Mouse (Mus musculus) telencephalon, adult 2 months (tissue): ENCODE data around the gene Tm6sf2.
"Not testable (repeated sequence)": the region's sequence is repeated elsewhere in the genome, so short reads cannot be mapped to it uniquely, and the experiment has no call there.

Experiments used
- DNase-seq: peaks from one replicate; pipeline ENCODE4 v3.0.0-alpha.2; 2011; ENCODE audit warnings: low read depth, low spot score

Gene Tm6sf2

GRCm38 (mm10) chr8:70072441-70073069, at the start of gene Tm6sf2:
TSS of gene Tm6sf2 (plus strand) at chr8:70072924.
- no peak for DNase-seq

- DNase-seq = peak; percentile 31
Observed at GRCm38 (mm10) chr8:70023596-70023995, 49.1 kb upstream of the Tm6sf2 start.

- DNase-seq = no peak
Observed at GRCm38 (mm10) chr8:70026151-70026550, 46.6 kb upstream of the Tm6sf2 start.

- no peak for DNase-seq
Observed at GRCm38 (mm10) chr8:70030255-70030654, 42.5 kb upstream of the Tm6sf2 start.

GRCm38 (mm10) chr8:70037994-70038393, 34.7 kb upstream of the Tm6sf2 start:
- DNase-seq = no peak

- DNase-seq = no peak
Observed at GRCm38 (mm10) chr8:70041885-70042546, 30.7 kb upstream of the Tm6sf2 start.

- peak; percentile 97 for DNase-seq
Observed at GRCm38 (mm10) chr8:70042583-70043455, 29.9 kb upstream of the Tm6sf2 start, which contains the start of the genes Mau2 and Sugp1. TSS of gene Mau2 (minus strand) at chr8:70042734. TSS of gene Sugp1 (plus strand) at chr8:70042813.

- no peak for DNase-seq
Observed at GRCm38 (mm10) chr8:70043996-70044395, 28.7 kb upstream of the Tm6sf2 start.

GRCm38 (mm10) chr8:70049662-70050061, 23.1 kb upstream of the Tm6sf2 start:
- no peak for DNase-seq

GRCm38 (mm10) chr8:70050434-70050833, 22.3 kb upstream of the Tm6sf2 start:
- not testable (repeated sequence) for DNase-seq

GRCm38 (mm10) chr8:70057721-70058120, 15.0 kb upstream of the Tm6sf2 start:
- no peak for DNase-seq

GRCm38 (mm10) chr8:70071836-70072440, 786 bp upstream of the Tm6sf2 start:
- DNase-seq = no peak

- no peak for DNase-seq
Observed at GRCm38 (mm10) chr8:70073120-70073519, 396 bp downstream of the Tm6sf2 start.

- no peak for DNase-seq
Observed at GRCm38 (mm10) chr8:70073682-70074081, 958 bp downstream of the Tm6sf2 start.

- DNase-seq = no peak
Observed at GRCm38 (mm10) chr8:70081976-70082375, 9.3 kb downstream of the Tm6sf2 start.

- DNase-seq = no peak
Observed at GRCm38 (mm10) chr8:70083285-70083684, 10.6 kb downstream of the Tm6sf2 start, which contains the start of gene Hapln4. TSS of gene Hapln4 (plus strand) at chr8:70083457.

GRCm38 (mm10) chr8:70084191-70085065, 11.7 kb downstream of the Tm6sf2 start:
- DNase-seq = no peak

- no peak for DNase-seq
Observed at GRCm38 (mm10) chr8:70086151-70086550, 13.4 kb downstream of the Tm6sf2 start.

GRCm38 (mm10) chr8:70087237-70087636, 14.5 kb downstream of the Tm6sf2 start:
- DNase-seq = no peak

- no peak for DNase-seq
Observed at GRCm38 (mm10) chr8:70087836-70088650, 15.3 kb downstream of the Tm6sf2 start.
